ENCODE assay signal across 8 mouse cellular contexts in genomic region chr2:150439084-150439483, GRCm38 (mm10). TPM values are rescaled to one million over a fixed set of nuclear protein-coding genes. Genes with fewer than 3 reads are reported as not detected.
"Had no signal": no experiment of that assay in that cellular context is flagged by ENCODE, and none has a peak within 500 bp of the region (broad histone marks: within the 10 kb centered on the region; RNA-seq: fewer than 3 reads in every experiment).

No protein-coding gene starts in this region.

RNA-seq across cellular contexts. Expression of gene Zfp345, which starts 45.8 kb away (rescaled TPM):
- total RNA-seq: liver, adult 2 months had no signal
- polyA plus RNA-seq: kidney, adult 2 months; large intestine, adult 2 months; liver, adult 2 months; midbrain, embryonic 10.5 days; midbrain, embryonic 14.5 days; neural tube, embryonic 11.5 days; neural tube, embryonic 15.5 days; small intestine, adult 2 months had no signal
